Mouse (Mus musculus) MEL (cell line): ENCODE measurements around the gene Ncf4. TPM values are rescaled to one million over a fixed set of nuclear protein-coding genes. Genes with fewer than 3 reads are reported as not detected.

Experiments used
- DNase-seq: peaks from one replicate; pipeline ENCODE4 v3.0.0; 2011; ENCODE audit warnings: low read depth, low spot score
- H3K27ac ChIP-seq: 2 replicates; pipeline ENCODE4 v1.5.1; 2012; ENCODE audit warnings: low read depth, mild to moderate bottlenecking, control low read depth, low read length, moderate library complexity; ENCODE audit not compliant: control insufficient read depth
- H3K27me3 ChIP-seq, 2 experiments: fragments of 150-350 bp in 1 of 2; sonication (generic) in 1 of 2; 2 replicates each; pipeline ENCODE4 v1.6.1; 2012; ENCODE audit warnings: low read length in 2 of 2, mild to moderate bottlenecking in 2 of 2, improper control_type of control experiment in 1 of 2, moderate library complexity in 1 of 2; ENCODE audit not compliant: insufficient read depth in 2 of 2, control insufficient read depth in 1 of 2
- H3K36me3 ChIP-seq, 2 experiments: 2 replicates each; pipeline ENCODE4 v1.6.1; 2012 to 2014; ENCODE audit warnings: low read length in 2 of 2, improper control_type of control experiment in 1 of 2, inconsistent platforms in 1 of 2, mild to moderate bottlenecking in 1 of 2; ENCODE audit not compliant: insufficient read depth in 2 of 2, control insufficient read depth in 1 of 2
- H3K4me1 ChIP-seq, 2 experiments: fragments of 150-350 bp in 1 of 2; sonication (generic) in 1 of 2; 2 replicates each; pipeline ENCODE4 v1.6.1; 2012; ENCODE audit warnings: low read length in 2 of 2, improper control_type of control experiment in 1 of 2, mild to moderate bottlenecking in 1 of 2; ENCODE audit not compliant: insufficient read depth in 2 of 2, control insufficient read depth in 1 of 2
- H3K4me3 ChIP-seq, 2 experiments: fragments of 150-350 bp in 1 of 2; sonication (generic) in 1 of 2; 2 replicates each; pipeline ENCODE4 v1.5.1; 2012; ENCODE audit warnings: low read depth in 2 of 2, low read length in 2 of 2, mild to moderate bottlenecking in 2 of 2, moderate library complexity in 2 of 2, control low read depth in 1 of 2, improper control_type of control experiment in 1 of 2; ENCODE audit not compliant: control insufficient read depth in 1 of 2, insufficient read depth in 1 of 2
- H3K79me2 ChIP-seq: 2 replicates; pipeline ENCODE4 v1.6.1; 2012; ENCODE audit warnings: mild to moderate bottlenecking, low read length, moderate library complexity; ENCODE audit not compliant: control insufficient read depth, poor library complexity, insufficient read depth
- H3K9ac ChIP-seq: 2 replicates; pipeline ENCODE4 v1.6.1; 2012; ENCODE audit warnings: low read depth, mild to moderate bottlenecking, control low read depth, low read length, moderate library complexity; ENCODE audit not compliant: control insufficient read depth, poor library complexity, severe bottlenecking
- H3K9me3 ChIP-seq: fragments of 150-350 bp; sonication (generic); replicated peaks from 2 replicates; pipeline ENCODE4 v1.6.1; 2012; ENCODE audit warnings: mild to moderate bottlenecking, low read length, improper control_type of control experiment, moderate library complexity; ENCODE audit not compliant: insufficient read depth
- CTCF ChIP-seq, 3 experiments: IDR thresholded peaks in 2 of 3; conservative IDR thresholded peaks in 1 of 3; 2 replicates each; pipeline ENCODE4 v1.5.1; 2011 to 2012; ENCODE audit warnings: low read length in 3 of 3, low read depth in 2 of 3, mild to moderate bottlenecking in 2 of 3, improper control_type of control experiment in 1 of 3, inconsistent platforms in 1 of 3, mixed read lengths in 1 of 3, moderate library complexity in 1 of 3; ENCODE audit not compliant: control insufficient read depth in 1 of 3, insufficient read depth in 1 of 3, poor library complexity in 1 of 3, severe bottlenecking in 1 of 3
- EP300 ChIP-seq, 2 experiments: IDR thresholded peaks; 2 replicates each; pipeline ENCODE4 v1.6.1; 2011; ENCODE audit warnings: improper control_type of control experiment in 2 of 2, low read length in 2 of 2, low read depth in 1 of 2, mild to moderate bottlenecking in 1 of 2
- HCFC1 ChIP-seq: IDR thresholded peaks from 2 replicates; pipeline ENCODE4 v1.6.1; 2012; ENCODE audit warnings: low read depth, mild to moderate bottlenecking, inconsistent platforms, low read length, improper control_type of control experiment, moderate library complexity
- KAT2A ChIP-seq: conservative IDR thresholded peaks from 2 replicates; pipeline ENCODE4 v1.6.1; 2012; ENCODE audit warnings: low read depth, low read length, improper control_type of control experiment, inconsistent platforms
- NELFE ChIP-seq: IDR thresholded peaks from 2 replicates; pipeline ENCODE4 v1.6.1; 2011; ENCODE audit warnings: low read depth, low read length, improper control_type of control experiment
- POLR2A ChIP-seq, 2 experiments: IDR thresholded peaks; 2 replicates each; pipeline ENCODE4 v1.6.1; 2011 to 2012; ENCODE audit warnings: low read length in 2 of 2, mild to moderate bottlenecking in 2 of 2, control low read depth in 1 of 2, improper control_type of control experiment in 1 of 2, low read depth in 1 of 2, moderate library complexity in 1 of 2; ENCODE audit not compliant: control insufficient read depth in 1 of 2, insufficient read depth in 1 of 2, poor library complexity in 1 of 2
- RAD21 ChIP-seq: IDR thresholded peaks from 2 replicates; pipeline ENCODE4 v1.6.1; 2011; ENCODE audit warnings: mild to moderate bottlenecking, low read depth, low read length, improper control_type of control experiment
- SMC3 ChIP-seq: IDR thresholded peaks from 2 replicates; pipeline ENCODE4 v1.6.1; 2011; ENCODE audit warnings: low read depth, low read length, improper control_type of control experiment
- TAL1 ChIP-seq: IDR thresholded peaks from 2 replicates; pipeline ENCODE4 v1.6.1; 2012; ENCODE audit warnings: mild to moderate bottlenecking, inconsistent platforms, low read length, moderate library complexity, mixed read lengths
- TCF12 ChIP-seq: IDR thresholded peaks from 2 replicates; pipeline ENCODE4 v1.6.1; 2014; ENCODE audit warnings: low read depth, mild to moderate bottlenecking, inconsistent platforms, low read length, improper control_type of control experiment, moderate library complexity
- UBTF ChIP-seq: IDR thresholded peaks from 2 replicates; pipeline ENCODE4 v1.6.1; 2012; ENCODE audit warnings: low read depth, mild to moderate bottlenecking, inconsistent platforms, low read length, improper control_type of control experiment, moderate library complexity, borderline replicate concordance; ENCODE audit not compliant: insufficient read depth
- USF1 ChIP-seq: IDR thresholded peaks from 2 replicates; pipeline ENCODE4 v1.6.1; 2014; ENCODE audit warnings: low read depth, mild to moderate bottlenecking, inconsistent platforms, low read length, improper control_type of control experiment, moderate library complexity
- ZC3H11A ChIP-seq: IDR thresholded peaks from 2 replicates; pipeline ENCODE4 v1.6.1; 2012; ENCODE audit warnings: low read depth, mild to moderate bottlenecking, inconsistent platforms, low read length, improper control_type of control experiment
- ZKSCAN1 ChIP-seq: IDR thresholded peaks from 2 replicates; pipeline ENCODE4 v1.6.1; 2012; ENCODE audit warnings: low read depth, mild to moderate bottlenecking, inconsistent platforms, low read length, improper control_type of control experiment, moderate library complexity
- polyA plus RNA-seq, 2 experiments: library from polyadenylated mRNA; stranded (reverse) in 1 of 2; unstranded in 1 of 2; fragments of >175 nt in 1 of 2; fragments of >200 nt in 1 of 2; gene quantifications; 2 replicates each; pipeline versions ENCODE4 v1.2.1 to v1.2.4; 2012; ENCODE audit warnings: low replicate concordance in 2 of 2, low read depth in 1 of 2; ENCODE audit not compliant: insufficient read length in 2 of 2, insufficient read depth in 1 of 2, missing spikeins in 1 of 2
- total RNA-seq: library from RNA; depleted of rRNA; stranded (reverse); fragments of 300-350 nt; gene quantifications from 2 replicates; pipeline ENCODE4 v1.2.3, GENCODE M21; 2012

Gene Ncf4
- total and polyA plus RNA-seq, 3 experiments: 1.7 to 16.5 TPM; not detected in 1

DNA sequence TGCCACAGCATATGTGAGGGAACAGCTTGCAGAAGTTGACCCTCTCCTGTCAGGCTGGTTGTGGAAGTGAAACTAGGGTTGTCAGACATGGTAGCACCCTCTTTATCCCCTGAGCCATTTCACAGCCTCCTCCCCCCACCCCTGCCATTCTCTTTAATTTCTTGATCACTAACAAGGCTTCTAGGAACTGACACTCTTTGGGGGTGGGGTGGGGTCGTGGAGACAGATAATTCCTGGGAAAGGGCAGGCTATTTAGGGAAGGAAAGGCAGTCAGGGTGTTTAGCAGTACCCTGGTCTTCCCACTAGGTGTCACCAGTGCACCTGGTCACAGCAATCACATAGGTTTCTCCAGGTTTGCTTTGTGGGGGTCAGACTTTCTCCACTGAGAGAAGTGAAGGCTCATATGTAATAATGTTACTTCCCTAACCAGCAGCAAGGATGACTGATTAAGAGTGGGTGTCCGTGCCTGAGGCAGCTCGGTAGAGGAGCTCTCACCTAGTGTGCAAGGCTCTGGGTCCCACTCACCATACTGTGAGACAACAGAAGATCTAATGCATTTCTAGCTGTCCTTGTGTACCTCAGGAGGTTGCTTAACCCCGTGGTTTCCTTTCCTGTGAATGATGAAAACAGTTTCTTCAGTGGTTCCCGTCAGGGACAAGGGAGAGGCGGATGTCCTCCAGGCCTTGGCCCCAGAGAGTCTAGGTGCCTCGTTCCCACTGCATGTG is 12.9 kb downstream of the Ncf4 start:
- Histone ChIP-seq H3K4me1 (peaks cover 0 to 6% of the 10 kb centered on the region in 2 experiments; a peak in 2 of 4 replicates), H3K27ac (no peak overlapping the region), H3K27me3 (no peaks in the 10 kb centered on the region), H3K4me3 (no peak overlapping the region), H3K79me2 (no peaks in the 10 kb centered on the region), H3K9me3 (no peaks in the 10 kb centered on the region), H3K9ac (no peak overlapping the region), H3K36me3 (peaks cover 0 to 2% of the 10 kb centered on the region in 2 experiments; a peak in 1 of 4 replicates)
- DNase-seq: peak; percentile 72
- peak; percentile 97 for TF ChIP-seq SMC3
- peak; percentile 95 for TF ChIP-seq ZC3H11A
- TF ChIP-seq TAL1: no peak
- peak; percentile 92 to 95 (median 94) for TF ChIP-seq CTCF (IDR thresholded peaks at IDR 0.05 in 2 of 3, conservative IDR thresholded peaks at IDR 0.05 in 1 of 3; ENCODE audit: control insufficient read depth in 1 of 3, insufficient read depth in 1 of 3, low read depth in 2 of 3, low read length in 3 of 3, poor library complexity in 1 of 3, severe bottlenecking in 1 of 3)
- TF ChIP-seq RAD21: peak; percentile 99
- no peak for TF ChIP-seq NELFE
- TF ChIP-seq POLR2A (IDR thresholded peaks at IDR 0.05; ENCODE audit: control insufficient read depth in 1 of 2, insufficient read depth in 1 of 2, low read depth in 1 of 2, low read length in 2 of 2, poor library complexity in 1 of 2): no peak

DNA sequence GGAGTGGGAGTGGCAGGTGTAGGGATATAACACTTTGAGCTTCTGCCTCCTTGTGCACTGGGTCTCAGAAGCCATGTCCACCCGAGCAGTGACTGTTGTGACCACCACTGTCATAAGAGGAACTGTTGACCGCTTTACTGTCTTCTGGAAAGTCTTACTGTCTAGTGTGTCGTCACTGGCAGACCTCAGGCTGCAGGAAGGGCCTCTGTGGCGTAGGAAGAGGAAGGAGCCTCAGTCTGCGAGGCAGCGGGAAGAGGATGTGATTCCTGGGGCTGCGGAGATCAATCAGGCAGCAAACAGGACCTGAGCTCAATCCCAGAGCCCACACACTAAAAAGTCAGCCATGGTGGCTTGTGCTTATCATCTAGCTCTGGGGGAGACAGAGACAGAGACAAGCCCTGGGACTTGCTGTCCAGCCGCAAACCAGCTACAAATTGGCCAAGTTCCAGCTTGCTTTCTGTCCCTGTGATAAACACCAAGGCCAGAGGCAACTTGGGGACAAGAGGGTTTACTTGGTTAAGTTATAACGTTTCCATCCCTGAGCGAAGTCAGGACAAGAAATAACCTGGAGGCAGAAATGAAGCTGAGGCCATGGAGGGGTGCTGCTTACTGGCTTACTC is 13.8 kb downstream of the Ncf4 start:
- Histone ChIP-seq H3K4me1 (peaks cover 0 to 6% of the 10 kb centered on the region in 2 experiments; a peak in 2 of 4 replicates), H3K9me3 (no peaks in the 10 kb centered on the region), H3K36me3 (peaks cover 0 to 2% of the 10 kb centered on the region in 2 experiments; a peak in 1 of 4 replicates), H3K4me3 (no peak overlapping the region), H3K9ac (no peak overlapping the region), H3K27me3 (no peaks in the 10 kb centered on the region), H3K79me2 (no peaks in the 10 kb centered on the region), H3K27ac (no peak overlapping the region)
- no peak for TF ChIP-seq KAT2A
- peak; percentile 15 to 24; a peak in 1 of 4 replicates for TF ChIP-seq EP300 (IDR thresholded peaks at IDR 0.05; ENCODE audit: low read depth in 1 of 2, low read length in 2 of 2)
- DNase-seq: peak; percentile 37

DNA sequence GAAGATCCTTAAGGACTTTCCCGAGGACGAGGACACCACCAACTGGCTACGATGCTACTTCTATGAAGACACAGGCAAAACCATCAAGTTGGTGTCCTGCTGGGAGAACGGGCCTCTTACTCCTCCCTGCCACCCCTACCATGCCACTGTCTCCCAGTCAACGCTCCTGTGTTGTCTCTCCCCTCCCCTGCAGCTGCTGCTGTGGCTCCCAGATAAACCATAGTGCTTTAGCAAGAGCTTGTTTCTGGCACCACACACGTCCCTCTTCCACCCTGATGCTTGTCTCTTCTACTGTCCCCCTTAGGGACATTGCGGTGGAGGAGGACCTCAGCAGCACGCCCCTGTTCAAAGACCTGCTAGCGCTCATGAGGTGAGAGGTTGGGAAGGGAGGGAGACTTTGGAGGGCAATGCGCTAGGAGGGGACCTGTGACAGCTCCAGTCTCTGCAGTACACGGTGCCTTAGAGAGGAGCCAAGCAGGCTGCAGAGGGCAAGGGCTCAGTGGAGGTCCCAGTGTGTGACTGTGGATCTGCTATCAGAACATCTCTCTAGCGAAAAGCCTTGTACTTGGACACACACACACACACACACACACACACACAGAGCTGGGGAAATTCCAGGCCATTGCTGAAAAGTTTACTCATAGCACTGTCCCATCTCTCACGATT is 16.2 kb downstream of the Ncf4 start:
- Histone ChIP-seq H3K9me3 (no peaks in the 10 kb centered on the region), H3K4me1 (peaks cover 0 to 6% of the 10 kb centered on the region in 2 experiments; a peak in 2 of 4 replicates), H3K79me2 (no peaks in the 10 kb centered on the region), H3K27ac (no peak overlapping the region; the same call in 1 of the 2 replicates), H3K36me3 (peaks cover 0 to 2% of the 10 kb centered on the region in 2 experiments; a peak in 1 of 4 replicates), H3K4me3 (no peak overlapping the region), H3K9ac (0 out of 2 replicates have a peak overlapping the region, but pooled peaks have one; percentile 5), H3K27me3 (no peaks in the 10 kb centered on the region)
- TF ChIP-seq USF1: no peak
- no peak for TF ChIP-seq ZKSCAN1
- TF ChIP-seq UBTF: no peak
- TF ChIP-seq TAL1: peak; percentile 72
- TF ChIP-seq EP300 (IDR thresholded peaks at IDR 0.05; ENCODE audit: low read depth in 1 of 2, low read length in 2 of 2): peak; percentile 14 to 39; a peak in 1 of 4 replicates
- TF ChIP-seq HCFC1: no peak
- TF ChIP-seq TCF12: peak; percentile 63; the same call in 1 of the 2 replicates
- peak; percentile 48 for DNase-seq
